Mouse (Mus musculus): Measurements from ENCODE around the gene Hepacam2. TPM values are rescaled to one million over a fixed set of nuclear protein-coding genes. Genes with fewer than 3 reads are reported as not detected.
"Not testable (repeated sequence)": the region's sequence is repeated elsewhere in the genome, so short reads cannot be mapped to it uniquely, and the experiment has no call there.

Gene Hepacam2
- polyA plus RNA-seq, 1 experiment = not detected

DNA sequence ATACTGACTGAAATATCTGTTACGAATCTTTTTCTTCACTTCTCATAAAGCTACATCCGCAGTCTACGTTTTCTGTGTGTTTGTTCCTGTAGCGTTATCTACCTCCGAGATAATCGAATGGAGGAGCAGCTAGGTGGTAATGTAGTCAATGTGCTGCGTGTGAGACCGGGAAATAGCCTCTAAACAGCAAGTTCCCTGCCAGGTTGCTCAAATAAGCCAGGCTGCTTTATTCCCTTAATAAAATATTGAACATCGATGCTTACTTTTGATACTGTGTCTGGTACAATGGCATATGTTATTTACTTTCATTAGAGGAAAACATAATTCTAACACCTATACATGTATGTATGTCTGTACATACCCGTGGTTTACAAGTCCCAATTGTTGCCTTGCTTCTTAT, 13.0 kb upstream of the Hepacam2 start:
- 61% methylated on average over 10 of the region's 10 CpGs for WGBS
- H3K4me1 ChIP-seq (ENCODE audit: control insufficient read depth, insufficient read depth, low read length) = peaks cover 5% of the 10 kb centered on the region
- no peak overlapping the region for H3K27ac ChIP-seq (ENCODE audit: insufficient read depth, low read depth, low read length)
- no peak overlapping the region for H3K4me3 ChIP-seq (ENCODE audit: insufficient read depth, low read depth, low read length)
- TF ChIP-seq CTCF (IDR thresholded peaks at IDR 0.05; ENCODE audit: insufficient read depth, low read depth, low read length) = no peak
- TF ChIP-seq POLR2A (IDR thresholded peaks at IDR 0.05; ENCODE audit: insufficient read depth, low read depth, low read length) = no peak

DNA sequence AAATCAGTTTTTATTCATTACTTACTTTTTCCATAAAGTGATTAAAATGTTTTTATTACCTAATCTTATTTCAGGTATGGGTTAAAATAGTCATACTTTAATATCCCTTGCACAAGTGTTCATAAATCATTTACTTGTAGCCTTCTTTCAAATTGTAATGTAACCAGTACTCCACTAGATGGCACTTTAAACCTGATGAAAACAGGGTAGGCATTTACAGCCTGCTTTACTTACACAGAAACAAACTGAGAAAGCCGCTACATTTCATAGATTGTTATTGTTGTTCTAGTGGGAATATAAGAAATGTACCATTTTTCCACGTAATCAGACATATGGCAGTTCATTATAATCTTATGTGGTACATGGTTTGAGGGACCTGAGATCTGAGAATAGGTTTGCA, 11.7 kb upstream of the Hepacam2 start:
- 7% methylated on average over 2 of the region's 2 CpGs for WGBS
- TF ChIP-seq POLR2A (IDR thresholded peaks at IDR 0.05; ENCODE audit: insufficient read depth, low read depth, low read length) (no peak), CTCF (IDR thresholded peaks at IDR 0.05; ENCODE audit: insufficient read depth, low read depth, low read length) (no peak)
- H3K4me1 ChIP-seq (ENCODE audit: control insufficient read depth, insufficient read depth, low read length) = peaks cover 5% of the 10 kb centered on the region
- no peak overlapping the region for H3K4me3 ChIP-seq (ENCODE audit: insufficient read depth, low read depth, low read length)
- no peak overlapping the region for H3K27ac ChIP-seq (ENCODE audit: insufficient read depth, low read depth, low read length)

DNA sequence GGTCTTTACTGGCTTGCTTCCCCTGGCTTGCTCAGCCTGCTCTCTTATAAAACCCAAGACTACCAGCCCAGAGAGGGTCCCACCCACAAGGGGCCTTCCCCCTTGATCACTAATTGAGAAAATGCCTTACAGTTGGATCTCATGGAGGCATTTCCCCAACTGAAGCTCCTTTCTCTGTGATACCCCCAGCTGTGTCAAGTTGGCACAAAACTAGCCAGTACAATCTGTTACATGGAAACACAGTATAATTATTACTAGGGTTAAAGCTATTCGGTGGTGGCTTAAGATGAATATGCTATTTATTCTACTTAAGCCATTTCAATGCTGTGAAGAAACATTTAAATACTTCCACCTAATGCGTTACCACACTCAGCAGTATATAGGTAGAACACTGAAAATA, 10.1 kb upstream of the Hepacam2 start:
- H3K4me3 ChIP-seq (ENCODE audit: insufficient read depth, low read depth, low read length); H3K4me1 ChIP-seq (ENCODE audit: control insufficient read depth, insufficient read depth, low read length); H3K27ac ChIP-seq (ENCODE audit: insufficient read depth, low read depth, low read length): not testable (repeated sequence)
- 59% methylated on average over 2 of the region's 2 CpGs for WGBS

DNA sequence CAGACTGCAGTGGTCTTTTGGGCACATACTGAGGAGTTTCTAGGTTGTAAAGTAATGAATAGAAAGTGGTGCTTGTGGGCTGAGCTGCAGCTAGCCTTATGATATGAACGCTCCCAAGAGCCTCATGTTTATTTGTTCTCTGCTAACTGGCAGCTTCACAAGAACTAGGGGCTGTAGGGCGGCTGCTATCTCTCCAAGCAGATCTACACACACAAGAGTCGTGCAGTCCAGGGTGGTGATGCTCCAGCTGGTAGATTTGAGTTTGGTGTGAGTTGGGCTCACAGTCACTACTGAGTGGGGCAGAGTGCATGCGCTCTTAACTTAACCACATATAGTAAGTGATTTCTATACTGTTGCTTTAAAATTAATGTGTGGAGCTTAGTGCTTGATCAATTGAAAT, 9.0 kb upstream of the Hepacam2 start:
- 85% methylated on average over 4 of the region's 4 CpGs for WGBS
- TF ChIP-seq CTCF (IDR thresholded peaks at IDR 0.05; ENCODE audit: insufficient read depth, low read depth, low read length) = no peak
- TF ChIP-seq POLR2A (IDR thresholded peaks at IDR 0.05; ENCODE audit: insufficient read depth, low read depth, low read length) = no peak
- no peak overlapping the region for H3K4me3 ChIP-seq (ENCODE audit: insufficient read depth, low read depth, low read length)
- H3K4me1 ChIP-seq (ENCODE audit: control insufficient read depth, insufficient read depth, low read length) = peaks cover 3% of the 10 kb centered on the region
- no peak overlapping the region for H3K27ac ChIP-seq (ENCODE audit: insufficient read depth, low read depth, low read length)

DNA sequence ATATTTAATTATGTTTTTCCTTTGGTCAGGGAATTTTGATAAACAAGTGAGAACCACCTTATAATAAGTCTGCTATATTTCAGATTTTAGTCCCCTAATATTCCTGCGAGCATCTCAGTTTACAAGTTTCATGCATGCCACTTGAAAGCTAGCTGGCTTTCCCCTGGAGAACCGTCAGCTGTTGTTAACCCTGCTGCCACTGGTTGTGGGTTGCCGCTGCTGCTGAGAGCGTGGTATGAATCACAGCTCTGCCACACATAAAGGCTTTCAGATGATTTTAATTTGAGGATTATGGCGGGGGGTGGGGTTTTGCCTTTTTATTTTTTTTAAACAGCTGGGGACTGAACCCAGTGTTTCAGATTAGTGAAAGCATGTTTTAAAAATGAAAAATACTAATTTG, 7.2 kb upstream of the Hepacam2 start:
- H3K4me3 ChIP-seq (ENCODE audit: insufficient read depth, low read depth, low read length) = no peak overlapping the region
- H3K27ac ChIP-seq (ENCODE audit: insufficient read depth, low read depth, low read length) = no peak overlapping the region
- 82% methylated on average over 5 of the region's 5 CpGs for WGBS
- H3K4me1 ChIP-seq (ENCODE audit: control insufficient read depth, insufficient read depth, low read length) = no peaks in the 10 kb centered on the region
- TF ChIP-seq CTCF (IDR thresholded peaks at IDR 0.05; ENCODE audit: insufficient read depth, low read depth, low read length) (no peak), POLR2A (IDR thresholded peaks at IDR 0.05; ENCODE audit: insufficient read depth, low read depth, low read length) (no peak)

DNA sequence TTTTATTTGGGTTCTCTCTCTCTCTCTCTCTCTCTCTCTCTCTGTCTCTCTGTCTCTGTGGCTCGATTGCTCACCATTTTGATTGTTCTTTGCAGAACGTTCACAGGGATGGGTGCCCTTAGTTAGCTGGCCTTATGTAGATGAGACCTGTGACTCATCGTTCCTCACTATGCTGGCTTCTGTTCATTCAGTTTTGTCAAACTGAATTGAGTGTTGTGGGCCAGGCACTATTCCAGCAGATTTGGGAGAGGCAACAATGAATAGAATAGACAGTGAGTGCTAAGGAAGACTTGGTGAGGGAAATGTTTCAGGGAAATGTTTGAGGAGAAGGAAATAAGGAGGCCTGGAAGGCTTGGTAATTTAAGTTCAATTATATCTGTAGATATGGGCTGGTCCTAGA, 2.2 kb upstream of the Hepacam2 start:
- no peak overlapping the region for H3K4me3 ChIP-seq (ENCODE audit: insufficient read depth, low read depth, low read length)
- no peak overlapping the region for H3K27ac ChIP-seq (ENCODE audit: insufficient read depth, low read depth, low read length)
- WGBS = 60% methylated on average over 3 of the region's 3 CpGs
- H3K4me1 ChIP-seq (ENCODE audit: control insufficient read depth, insufficient read depth, low read length) = peaks cover 4% of the 10 kb centered on the region
- TF ChIP-seq POLR2A (IDR thresholded peaks at IDR 0.05; ENCODE audit: insufficient read depth, low read depth, low read length) = no peak
- TF ChIP-seq CTCF (IDR thresholded peaks at IDR 0.05; ENCODE audit: insufficient read depth, low read depth, low read length) = no peak

DNA sequence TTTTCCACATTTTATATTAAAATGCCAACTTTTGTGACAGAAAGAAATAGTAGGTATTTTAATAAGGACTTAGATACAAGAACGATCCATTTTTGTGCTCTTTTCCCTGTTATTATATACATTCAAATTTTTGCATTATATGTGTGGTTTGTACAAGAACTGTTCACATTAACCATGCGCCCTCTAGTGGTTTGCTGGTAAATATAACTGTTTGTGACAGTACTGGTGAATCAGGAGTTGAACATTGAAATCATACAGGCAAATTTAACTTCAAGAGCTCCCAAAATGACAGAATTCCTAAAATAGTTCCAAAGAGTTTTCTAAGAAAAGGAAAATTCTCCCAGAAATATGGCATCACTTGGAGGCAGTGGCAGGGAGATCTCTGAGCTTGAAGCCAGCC, 1.9 kb downstream of the Hepacam2 start:
- peaks cover 4% of the 10 kb centered on the region for H3K4me1 ChIP-seq (ENCODE audit: control insufficient read depth, insufficient read depth, low read length)
- WGBS = 1% methylated on average over 2 of the region's 2 CpGs
- no peak for TF ChIP-seq CTCF (IDR thresholded peaks at IDR 0.05; ENCODE audit: insufficient read depth, low read depth, low read length)
- TF ChIP-seq POLR2A (IDR thresholded peaks at IDR 0.05; ENCODE audit: insufficient read depth, low read depth, low read length) = no peak
- no peak overlapping the region for H3K4me3 ChIP-seq (ENCODE audit: insufficient read depth, low read depth, low read length)
- no peak overlapping the region for H3K27ac ChIP-seq (ENCODE audit: insufficient read depth, low read depth, low read length)

DNA sequence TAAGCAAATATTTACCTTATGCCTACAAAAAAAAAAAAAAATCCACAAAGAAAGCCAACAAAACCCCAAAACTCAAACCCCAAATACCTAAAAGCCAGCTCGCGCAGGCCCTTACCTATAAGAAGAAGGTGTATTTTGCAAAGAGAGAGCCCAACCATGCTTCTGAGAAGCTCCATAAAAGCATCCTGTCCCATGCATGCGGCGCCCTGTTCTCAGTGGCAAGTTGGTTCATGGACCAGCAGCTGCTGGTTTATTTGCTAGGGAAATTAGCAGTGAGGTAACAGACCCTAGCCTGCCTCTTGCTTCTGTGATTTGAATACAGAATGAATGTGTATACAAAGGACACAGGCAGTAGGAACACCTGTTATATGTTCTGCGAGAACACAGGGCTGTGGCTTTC, 3.8 kb downstream of the Hepacam2 start:
- Histone ChIP-seq H3K27ac (ENCODE audit: insufficient read depth, low read depth, low read length) (no peak overlapping the region), H3K4me3 (ENCODE audit: insufficient read depth, low read depth, low read length) (no peak overlapping the region), H3K4me1 (ENCODE audit: control insufficient read depth, insufficient read depth, low read length) (peaks cover 2% of the 10 kb centered on the region; the same call in 1 of the 2 replicates)
- WGBS = 81% methylated on average over 5 of the region's 5 CpGs
- TF ChIP-seq CTCF (IDR thresholded peaks at IDR 0.05; ENCODE audit: insufficient read depth, low read depth, low read length) = no peak
- TF ChIP-seq POLR2A (IDR thresholded peaks at IDR 0.05; ENCODE audit: insufficient read depth, low read depth, low read length) = no peak

DNA sequence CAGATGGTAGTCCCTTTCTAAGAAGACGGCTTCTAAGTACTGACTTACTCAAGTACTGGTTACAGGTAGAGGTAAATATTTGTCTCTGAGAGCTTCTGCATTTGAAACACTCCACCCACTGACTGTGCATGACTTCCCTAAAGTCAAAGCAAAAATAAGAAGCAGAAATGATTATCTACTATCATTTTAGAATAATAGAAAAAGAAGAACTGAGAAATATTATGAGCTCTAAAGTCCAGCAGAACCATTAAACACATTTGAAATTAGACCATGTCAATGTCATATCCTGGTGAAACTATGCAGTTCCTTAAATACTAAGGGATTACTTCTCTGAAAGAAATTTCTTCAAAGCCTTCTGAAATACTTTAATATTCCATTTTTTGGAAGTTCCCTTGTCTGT, 10.7 kb downstream of the Hepacam2 start:
- no peaks in the 10 kb centered on the region for H3K4me1 ChIP-seq (ENCODE audit: control insufficient read depth, insufficient read depth, low read length)
- no peak overlapping the region for H3K4me3 ChIP-seq (ENCODE audit: insufficient read depth, low read depth, low read length)
- no peak overlapping the region for H3K27ac ChIP-seq (ENCODE audit: insufficient read depth, low read depth, low read length)
- 86% methylated on average over 1 of the region's 1 CpGs for WGBS
- TF ChIP-seq CTCF (IDR thresholded peaks at IDR 0.05; ENCODE audit: insufficient read depth, low read depth, low read length) (no peak), POLR2A (IDR thresholded peaks at IDR 0.05; ENCODE audit: insufficient read depth, low read depth, low read length) (no peak)

DNA sequence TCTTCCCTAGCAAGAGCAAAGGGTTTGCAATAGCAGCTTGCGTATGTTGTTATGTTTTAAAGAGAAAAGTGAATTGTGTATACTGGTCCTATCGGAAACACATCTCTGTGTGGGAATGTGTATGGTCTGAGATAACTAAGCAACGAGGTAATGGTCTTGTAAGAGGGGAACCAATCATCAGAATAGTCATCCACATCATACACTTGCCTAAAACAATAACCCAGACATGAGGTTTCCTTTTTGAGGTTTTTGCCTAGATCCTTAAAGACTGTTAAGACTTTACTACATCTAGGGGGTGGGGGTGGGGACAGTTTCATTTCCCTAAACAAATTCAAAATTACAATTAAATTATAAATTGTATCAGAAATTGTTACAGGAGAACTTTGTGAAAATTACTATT, 13.0 kb downstream of the Hepacam2 start:
- 83% methylated on average over 3 of the region's 3 CpGs for WGBS
- H3K27ac ChIP-seq (ENCODE audit: insufficient read depth, low read depth, low read length) = no peak overlapping the region
- no peaks in the 10 kb centered on the region for H3K4me1 ChIP-seq (ENCODE audit: control insufficient read depth, insufficient read depth, low read length)
- H3K4me3 ChIP-seq (ENCODE audit: insufficient read depth, low read depth, low read length) = no peak overlapping the region
- TF ChIP-seq CTCF (IDR thresholded peaks at IDR 0.05; ENCODE audit: insufficient read depth, low read depth, low read length) = no peak
- no peak for TF ChIP-seq POLR2A (IDR thresholded peaks at IDR 0.05; ENCODE audit: insufficient read depth, low read depth, low read length)
